Mouse (Mus musculus): ENCODE measurements around the gene Chmp4b.

Chmp4b gene

DNA sequence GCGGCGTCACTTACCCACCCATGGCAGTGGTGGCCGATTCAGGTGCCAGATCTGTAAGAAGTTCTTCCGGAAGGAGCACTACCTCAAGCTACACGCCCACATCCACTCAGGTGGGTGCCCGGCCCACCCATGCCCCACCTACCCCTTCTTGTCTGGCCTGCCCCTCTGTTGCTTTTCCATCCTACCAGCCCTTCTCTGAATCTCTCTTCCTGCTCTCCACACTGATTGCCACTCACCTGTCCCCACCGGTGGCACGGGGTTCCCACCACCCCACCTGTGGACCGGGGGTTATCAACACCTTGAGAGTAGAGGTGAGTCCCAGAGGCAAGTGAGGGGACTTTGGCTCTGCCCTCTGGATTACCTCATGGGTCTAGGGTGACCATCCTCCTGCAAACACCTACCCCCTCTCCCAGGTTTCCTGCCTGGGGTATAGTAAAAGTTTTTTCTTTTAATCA is 9.5 kb upstream of the Chmp4b start:
- no peak for DNase-seq (ENCODE audit: low spot score)

DNA sequence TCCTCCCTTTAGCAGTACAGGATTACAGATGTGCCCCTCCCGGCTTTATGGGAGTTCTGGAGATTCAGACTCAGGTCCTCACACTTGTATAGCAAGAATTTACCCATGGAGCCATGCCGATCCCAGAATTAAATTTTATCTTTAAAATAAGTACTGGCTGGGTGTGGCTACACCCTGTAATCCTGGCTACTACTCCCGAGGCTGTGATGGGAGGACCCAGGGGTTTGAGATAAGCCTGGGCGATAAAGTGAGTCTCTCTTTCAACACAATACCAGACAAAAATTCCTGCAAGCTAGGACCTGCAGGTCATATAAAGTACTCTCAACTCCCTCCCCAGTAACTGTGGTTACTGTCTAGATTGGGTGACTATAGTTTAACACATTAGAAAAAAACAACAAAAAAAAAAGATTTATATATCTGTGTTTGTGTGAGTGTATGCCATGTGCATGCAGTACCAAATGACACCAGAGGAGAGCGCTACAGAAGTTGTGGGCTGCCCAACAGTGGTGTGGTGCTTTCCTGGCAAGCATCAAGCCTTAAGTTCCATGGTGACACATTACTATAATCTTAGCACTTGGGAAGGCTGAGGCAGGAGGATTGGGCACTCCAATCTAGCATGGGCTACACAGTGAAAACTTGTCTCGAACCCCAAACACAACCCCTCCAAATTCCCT is 8.7 kb upstream of the Chmp4b start:
- DNase-seq (ENCODE audit: low spot score) = no peak

DNA sequence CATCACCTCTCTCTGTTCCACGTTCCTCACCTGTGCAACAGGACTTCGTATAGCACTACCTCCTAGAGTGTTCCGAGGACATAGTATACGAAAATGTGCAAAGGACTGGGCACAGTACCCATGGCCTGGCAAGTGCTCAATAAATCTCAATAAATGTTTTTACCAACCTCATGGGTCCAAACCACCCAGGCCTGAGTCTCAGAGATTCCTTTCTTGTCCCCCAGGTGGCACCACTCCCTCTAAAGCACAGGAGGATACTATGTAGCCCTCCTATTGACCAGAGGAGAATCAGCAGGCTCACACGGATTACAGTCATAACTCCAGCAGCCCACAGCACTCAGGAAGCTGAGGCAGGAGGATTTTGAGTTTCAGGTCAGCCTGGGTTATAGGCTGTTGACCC is 4.9 kb upstream of the Chmp4b start:
- peak; percentile 39 for DNase-seq (ENCODE audit: low spot score)

DNA sequence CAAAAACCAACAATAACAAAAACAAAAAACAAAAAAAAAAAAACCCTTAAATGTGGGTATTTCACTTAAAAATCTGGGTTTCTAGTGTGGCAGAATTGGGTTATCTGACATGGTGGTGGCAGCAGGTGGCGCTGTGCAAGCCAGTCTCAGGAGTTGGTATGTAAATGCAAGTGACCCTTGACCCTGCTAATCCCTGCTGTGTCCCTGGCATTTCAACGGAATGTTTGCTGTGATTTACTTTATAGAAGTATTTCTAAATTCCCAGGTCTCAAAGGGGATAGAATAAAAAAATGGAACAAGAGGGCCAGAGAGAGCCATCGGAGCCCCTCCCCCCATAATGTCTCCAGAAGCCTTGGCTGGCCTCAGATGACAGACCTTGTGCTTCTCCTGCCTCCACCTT is 3.4 kb upstream of the Chmp4b start:
- peak; percentile 47 for DNase-seq (ENCODE audit: low spot score)

DNA sequence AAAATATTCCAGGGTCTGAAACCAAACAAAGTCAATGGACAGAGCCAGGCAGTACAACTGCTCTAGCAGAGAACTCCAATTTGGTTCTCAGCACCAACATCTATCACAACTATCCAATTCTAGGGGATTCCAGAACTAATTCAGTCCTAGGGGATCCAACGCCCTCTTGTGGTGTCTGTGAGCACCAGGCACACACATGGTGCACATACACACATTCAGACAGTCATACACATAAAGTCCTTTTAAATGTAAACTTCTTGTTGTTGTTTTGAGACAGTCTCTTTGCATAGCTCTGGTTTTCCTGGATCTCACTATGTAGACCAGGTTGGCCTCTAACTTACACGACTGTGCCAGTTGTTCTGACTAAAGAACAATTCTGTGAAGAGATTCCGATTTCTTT is 1.1 kb upstream of the Chmp4b start:
- DNase-seq (ENCODE audit: low spot score) = no peak

DNA sequence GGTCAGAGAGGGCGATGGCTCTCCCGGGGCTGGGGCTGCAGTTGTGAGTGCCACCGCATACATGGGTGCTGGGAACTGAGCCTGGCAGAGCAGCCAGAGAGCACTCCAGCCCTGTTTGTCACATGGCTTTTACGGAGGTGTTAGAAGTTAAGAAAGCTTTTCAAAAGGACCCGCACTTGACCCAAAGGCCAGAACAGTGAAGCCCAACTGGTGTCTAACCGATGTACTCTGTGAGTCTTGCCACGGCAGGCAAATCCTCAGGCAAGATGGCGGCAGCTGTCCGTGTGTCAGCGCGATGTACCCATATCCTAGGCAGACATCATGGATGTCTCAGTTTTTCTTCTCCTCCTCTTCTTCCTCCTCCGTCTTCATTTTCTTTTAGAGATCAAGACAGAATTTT is 3.5 kb downstream of the Chmp4b start:
- no peak for DNase-seq (ENCODE audit: low spot score)

DNA sequence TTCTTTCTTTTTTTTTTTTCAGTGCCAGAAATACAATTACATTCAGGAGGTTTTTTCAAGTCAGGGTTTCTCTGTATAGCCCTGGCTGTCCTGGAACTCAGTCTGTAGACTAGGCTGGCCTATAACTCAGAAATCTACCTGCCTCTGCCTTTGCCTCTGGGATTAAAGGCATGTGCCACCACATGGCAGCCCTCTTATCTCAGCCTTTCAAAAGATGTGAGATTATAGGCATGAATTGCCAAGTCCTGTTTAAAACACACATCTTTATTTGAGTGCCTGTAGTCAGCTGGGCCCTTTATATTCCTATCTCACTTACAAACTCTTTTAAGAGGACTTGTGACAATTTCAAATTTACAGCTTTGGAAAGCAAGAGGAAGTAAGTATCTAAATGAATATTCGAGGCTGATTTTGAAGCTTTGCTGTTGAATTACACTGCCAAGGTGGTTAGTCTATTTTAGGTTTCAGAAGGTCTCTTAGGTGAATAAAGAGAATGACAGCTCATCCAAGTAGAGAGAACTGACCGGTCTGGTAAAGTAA is 4.4 kb downstream of the Chmp4b start:
- no peak for DNase-seq (ENCODE audit: low spot score)

DNA sequence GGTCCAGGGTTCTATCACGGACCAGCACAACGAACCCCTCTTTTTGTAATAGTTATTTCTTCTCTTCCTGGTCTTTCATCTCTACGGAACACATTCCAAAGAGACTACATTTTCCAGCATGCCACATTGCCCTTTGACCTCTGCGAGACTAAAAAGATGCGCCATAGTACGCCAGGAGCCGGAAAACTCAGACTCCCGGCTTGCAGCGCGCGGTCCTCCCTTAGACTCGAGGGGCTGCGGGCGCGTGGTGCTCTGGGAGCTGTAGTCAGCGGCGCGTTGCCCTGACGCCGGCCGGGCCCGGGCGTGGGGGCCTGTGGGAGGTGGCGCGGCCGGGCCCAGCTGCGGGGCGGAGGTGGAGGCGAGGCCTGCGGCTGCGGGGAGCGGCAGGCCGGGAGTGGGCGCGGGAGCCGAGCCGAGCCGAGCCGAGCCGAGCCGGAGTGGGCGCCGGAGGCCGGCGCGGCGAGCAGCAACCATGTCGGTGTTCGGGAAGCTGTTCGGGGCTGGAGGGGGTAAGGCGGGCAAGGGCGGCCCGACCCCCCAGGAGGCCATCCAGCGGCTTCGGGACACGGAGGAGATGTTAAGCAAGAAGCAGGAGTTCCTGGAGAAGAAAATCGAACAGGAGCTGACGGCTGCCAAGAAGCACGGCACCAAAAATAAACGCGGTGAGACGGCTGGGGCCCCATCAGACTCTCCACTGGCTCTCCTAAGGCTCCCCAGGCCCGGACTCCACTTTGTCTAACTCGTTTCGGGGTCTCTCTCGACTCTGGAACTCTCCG is 5.4 kb downstream of the Chmp4b start:
- peak; percentile 99 for DNase-seq (ENCODE audit: low spot score)

DNA sequence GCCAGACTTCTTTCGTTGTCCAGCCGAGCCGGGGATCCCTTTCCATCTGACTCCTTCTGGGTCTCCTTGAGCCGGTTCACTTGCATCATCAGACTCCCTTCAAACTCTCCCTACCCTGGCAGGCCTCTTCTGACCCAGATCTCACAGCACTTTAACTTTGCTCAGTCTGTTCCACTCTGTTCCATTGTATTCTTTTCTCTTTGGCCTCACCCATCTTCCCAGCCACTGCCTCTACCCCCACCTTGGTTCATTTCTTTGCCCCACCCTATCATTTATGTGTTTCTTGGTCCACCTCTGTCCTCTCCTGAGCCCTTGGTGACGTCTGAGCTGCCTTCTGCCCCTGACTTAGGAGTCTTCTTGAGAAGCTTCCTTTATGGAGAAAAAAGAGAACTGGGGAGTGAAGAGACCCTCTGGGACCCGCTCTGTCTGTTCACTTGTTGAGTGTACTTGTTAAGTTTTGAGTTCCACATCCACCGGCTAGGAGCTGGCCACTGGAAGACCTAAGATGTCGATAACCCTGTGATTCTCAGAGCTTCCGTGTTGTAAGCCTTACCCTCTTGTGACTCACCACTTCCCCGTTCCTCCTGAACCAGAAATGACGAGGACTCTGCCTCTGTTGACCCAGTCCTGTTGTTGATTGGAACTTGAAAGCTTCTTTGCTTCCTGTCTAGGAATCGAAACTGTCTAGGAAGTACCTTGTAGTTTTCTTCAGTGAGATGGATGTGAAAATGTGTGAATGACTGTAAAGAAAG is 6.2 kb downstream of the Chmp4b start:
- peak; percentile 72 for DNase-seq (ENCODE audit: low spot score)

DNA sequence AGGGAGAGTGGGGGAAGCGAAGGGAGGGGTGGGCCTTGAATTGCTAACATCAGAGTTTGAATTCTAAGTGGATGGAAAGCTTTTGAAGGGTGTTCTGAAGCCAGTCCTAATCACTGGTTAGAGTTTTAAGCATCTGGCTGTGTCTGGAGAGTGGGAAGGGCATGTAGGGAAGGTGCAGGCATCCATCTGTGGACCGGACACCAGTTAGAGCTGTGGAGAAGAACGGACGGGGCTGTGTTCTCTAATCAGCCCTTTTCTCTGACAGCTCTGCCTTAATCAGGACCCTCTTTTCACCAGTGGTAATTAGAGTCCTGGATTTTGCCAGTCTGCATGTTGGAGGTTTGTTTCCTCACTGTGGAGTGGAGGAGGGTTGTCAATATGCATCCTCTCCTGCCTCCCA is 7.6 kb downstream of the Chmp4b start:
- DNase-seq (ENCODE audit: low spot score) = no peak

DNA sequence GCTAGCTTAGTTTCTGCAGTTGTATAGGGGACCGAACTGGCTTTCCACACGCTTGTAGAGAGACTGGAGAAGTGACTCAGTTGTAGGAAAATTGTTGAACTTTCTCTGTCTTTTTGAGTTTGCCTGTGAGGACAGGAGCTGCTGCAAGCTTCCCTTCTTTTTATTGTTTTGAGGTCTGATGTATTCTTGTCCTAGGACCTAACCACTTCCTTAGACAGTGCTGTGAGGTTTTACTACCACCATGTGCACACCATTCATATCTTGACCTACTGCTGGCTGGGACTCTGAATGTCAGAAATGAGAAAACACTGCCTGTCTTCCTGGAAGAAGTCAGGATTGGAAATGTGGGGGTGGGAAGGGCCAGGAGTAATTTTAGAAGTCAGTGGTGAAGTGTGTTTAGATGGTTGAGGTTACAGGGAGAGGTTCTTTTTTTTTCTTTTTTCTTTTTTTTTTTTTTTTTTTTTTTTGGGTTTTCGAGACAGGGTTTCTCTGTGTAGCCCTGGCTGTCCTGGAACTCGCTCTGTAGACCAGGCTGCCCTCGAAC is 8.1 kb downstream of the Chmp4b start:
- DNase-seq (ENCODE audit: low spot score) = peak; percentile 23

DNA sequence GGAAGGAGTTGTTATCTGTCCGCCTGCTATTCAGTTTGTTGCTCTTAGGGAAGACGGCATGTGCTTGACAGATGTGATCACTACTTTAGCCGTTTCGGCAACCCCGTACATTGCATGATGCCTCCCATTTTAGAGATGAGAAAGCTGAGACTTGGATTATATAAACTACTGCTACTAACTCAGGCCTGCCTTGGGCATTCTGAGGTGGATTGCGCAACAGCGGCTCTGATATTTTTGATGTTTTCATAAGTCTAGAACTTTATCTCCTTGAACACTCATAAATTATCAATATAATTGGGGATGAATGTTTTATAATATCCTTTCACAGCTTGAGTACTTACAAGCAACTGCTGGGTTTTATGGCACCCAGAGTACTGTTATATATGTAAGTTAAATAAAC is 17.2 kb downstream of the Chmp4b start:
- DNase-seq (ENCODE audit: low spot score) = no peak

DNA sequence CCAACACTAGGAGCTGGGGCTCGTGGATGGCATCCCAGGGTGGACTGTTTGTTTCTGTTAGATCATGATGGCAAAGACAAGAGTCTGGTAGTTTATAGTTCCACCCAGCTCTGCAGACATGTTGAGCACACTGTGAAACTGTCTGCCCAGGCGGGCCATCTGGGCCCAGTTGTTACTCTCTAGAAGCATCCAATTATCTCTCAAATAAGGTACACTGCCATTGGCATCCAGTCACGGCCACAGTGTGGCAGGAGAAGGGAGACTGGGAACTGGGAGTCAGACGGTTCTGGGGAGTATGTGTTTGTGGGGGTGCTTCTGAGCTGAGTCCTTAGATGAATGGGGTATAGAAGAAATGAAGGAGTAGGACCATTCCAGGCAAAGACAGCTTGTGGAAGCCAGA is 18.6 kb downstream of the Chmp4b start:
- DNase-seq (ENCODE audit: low spot score) = no peak

DNA sequence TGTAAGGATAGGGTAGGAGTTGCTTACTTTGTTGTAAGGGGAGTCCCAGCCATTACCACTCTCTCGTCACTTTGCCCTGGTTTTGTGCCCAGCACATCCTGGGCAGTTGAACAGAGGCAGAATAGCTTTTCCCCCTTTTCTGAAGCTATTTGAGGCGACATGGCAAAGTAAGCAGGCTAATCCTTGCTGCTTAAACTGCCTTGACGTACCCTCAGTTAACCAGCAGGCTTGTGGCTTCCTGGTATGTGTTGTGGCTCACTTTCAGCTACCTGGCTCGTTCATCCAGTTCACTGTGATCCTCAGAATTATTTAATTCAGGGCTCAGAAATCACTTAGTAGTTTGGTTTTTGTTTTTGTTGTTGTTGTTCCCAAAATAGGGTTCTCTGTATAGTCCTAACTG is 19.2 kb downstream of the Chmp4b start:
- DNase-seq (ENCODE audit: low spot score) = no peak

DNA sequence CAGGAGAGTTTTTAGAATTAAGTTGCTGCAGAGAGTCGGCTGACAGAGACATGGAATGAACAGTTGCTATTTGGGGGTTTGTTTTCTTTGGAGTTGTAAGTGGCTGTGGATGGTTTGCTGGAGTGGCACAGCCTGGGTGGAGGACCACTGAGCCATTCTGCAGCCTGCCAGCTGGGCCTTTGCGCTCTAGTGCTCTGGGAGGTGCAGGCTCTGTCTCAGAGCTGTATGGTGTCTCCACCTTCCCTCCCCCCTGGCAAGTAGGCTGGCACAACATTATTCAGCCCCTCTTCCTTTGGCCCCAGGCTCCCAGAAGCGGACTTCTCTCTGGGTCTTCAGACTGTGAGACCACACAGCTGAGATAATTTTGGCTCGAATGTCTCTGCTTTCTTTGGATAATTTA is 22.5 kb downstream of the Chmp4b start:
- no peak for DNase-seq (ENCODE audit: low spot score)

DNA sequence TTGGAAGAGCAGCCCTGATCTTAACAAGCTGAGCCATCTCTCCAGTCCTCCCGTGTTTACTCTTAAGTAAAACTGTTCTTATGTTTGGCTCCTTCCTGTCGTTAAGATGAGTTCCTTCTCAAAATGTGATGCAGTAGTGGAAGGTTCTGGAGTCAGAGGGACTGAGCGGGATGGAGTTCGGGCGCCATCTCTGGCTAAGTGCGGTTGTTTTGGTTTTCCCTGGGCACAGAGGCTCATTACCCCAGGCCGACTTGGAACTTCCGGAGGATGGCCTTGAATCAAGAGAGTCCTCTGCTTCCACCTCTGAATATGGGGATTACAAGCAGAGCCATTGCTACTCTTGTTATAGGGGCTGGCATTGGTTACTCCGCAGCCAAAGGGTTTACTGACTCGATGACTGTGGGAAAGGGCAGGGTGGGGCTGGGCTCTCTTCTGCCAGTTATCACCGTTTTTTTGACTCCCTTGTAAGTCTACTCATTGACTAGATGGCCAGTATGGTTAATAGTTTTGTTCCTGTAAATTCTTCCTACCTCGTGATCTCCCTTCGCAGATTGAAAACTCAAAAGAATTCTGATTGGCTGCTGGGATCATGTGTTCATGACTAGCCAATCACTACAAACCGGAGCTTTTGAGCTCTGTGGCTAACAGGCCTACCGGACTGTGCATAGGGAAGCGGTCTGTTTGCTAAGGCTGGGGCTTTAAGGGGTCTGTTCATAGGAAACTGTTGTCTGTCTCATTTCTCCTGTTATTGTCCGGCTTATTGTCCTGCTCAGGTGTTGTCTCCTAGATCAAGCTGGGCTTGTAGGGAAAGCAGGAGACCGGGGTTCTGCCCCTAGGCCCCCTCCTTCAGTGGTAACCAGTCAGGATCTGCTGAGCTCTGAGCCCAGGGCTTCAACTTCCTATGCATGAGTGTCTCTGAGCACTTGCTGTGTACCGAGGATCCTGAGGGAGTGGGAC is 25.4 kb downstream of the Chmp4b start:
- no peak for DNase-seq (ENCODE audit: low spot score)

DNA sequence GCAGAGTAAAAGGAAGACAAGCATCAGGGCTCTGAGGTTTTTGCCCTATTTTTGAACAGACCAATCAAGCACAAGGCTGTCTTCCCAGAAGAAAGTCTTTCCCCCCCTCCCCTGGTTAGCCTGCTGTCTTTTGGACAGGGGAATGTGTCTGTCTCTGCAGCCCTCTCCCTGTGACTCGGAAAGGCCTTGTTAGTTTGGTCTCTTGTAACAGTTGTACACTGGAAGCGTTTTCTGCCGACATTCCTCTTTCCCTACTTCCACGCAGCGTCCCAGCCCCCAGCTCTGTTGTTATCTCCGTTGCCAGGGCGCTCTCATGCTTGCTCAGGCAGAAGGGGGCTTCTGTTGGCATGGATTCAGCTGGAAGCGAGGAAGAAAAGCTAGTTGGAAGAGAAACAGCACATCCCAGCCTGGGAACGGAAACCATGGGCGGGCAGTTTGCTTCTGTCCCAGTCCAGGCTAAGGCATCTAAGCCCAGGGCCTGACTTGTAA is 26.2 kb downstream of the Chmp4b start:
- no peak for DNase-seq (ENCODE audit: low spot score)

DNA sequence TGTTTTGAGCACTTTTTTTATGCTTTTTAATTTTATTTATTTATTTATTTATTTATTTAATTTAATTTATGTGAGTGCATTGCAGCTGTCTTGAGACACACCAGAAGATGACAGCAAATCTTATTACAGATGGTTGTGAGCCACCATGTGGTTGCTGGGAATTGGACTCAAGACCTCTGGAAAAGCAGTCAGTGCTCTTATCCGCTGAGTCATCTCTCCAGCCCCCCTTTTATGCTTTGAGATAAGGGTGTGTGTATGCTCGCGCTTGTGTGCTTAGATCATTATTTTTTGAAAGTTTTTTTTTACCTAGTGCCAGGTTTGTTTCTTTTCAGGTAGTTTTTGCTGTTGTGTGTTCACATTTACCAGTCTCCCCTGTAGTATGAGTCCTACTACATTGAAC is 27.5 kb downstream of the Chmp4b start:
- no peak for DNase-seq (ENCODE audit: low spot score)

DNA sequence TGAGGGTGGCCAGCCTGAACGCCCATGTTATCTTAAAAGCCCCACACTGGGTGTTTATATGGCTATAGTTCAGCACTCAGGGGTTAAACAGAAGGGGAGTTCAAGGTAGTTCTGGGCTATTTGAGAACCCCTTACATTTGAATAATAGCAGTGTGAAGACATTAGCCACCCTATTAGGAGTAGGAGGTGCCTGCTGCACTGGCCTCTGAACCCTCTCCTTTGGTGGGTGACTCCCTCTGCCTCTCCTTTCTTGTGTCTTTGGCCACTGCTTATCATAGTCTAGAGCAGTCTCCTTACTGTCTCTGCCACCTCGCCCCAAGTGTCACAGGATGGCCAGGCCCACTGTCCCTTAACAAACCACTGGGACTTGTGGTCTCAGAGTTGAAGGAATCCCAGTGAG is 28.8 kb downstream of the Chmp4b start:
- DNase-seq (ENCODE audit: low spot score) = no peak

DNA sequence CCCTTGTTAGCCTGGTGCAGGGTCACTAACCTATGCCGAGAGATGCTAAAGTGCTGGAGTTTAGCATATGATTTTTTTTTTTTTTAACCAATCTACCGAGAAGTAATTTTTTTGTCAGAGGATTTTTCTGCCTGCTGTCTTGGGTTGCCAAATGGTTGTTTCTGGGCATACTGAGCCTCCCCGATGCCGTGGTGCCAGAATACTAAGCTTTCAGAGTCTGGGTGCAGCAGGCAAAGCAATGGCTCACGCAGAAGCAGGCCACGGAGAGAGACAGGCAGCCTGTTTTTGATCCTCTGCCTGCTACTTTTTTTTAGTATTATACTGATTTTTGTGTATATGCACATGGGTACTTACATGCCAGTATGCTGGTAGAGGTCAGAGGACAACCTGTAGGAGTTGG is 29.4 kb downstream of the Chmp4b start:
- no peak for DNase-seq (ENCODE audit: low spot score)

DNA sequence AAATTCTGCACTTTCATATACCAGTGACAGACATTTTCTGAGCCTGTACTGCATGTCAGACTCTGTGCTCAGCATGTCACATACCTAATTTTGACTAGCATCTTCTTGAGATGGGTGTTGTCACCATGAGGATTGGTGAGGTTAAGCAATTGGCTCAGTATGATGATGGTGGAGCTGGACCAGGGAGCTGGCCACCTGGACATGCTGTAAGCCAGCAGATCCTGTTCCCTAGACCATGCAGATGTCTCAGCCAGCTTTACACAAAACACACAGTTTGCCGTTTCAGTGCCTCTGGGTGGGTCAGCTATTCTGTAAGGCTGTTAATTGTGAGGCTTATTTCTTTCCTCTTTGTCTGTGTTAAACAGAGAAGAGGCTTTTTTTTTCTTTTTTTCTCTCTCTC is 31.2 kb downstream of the Chmp4b start:
- no peak for DNase-seq (ENCODE audit: low spot score)

All from adipocyte (in vitro differentiated cells).